Mouse (Mus musculus) neural tube, embryonic 15.5 days (tissue): ENCODE results near the gene Esam. TPM values are rescaled to one million over a fixed set of nuclear protein-coding genes. Genes with fewer than 3 reads are reported as not detected.
A peak's percentile ranks its signal among the peaks of the same experiment; 100 is the strongest.

ENCODE experiments used
- ATAC-seq: fragments of 200-750 bp; cut with Nextera tagmentation; 2 replicates; pipeline ENCODE4 v1.8.0; 2017; ENCODE audit warnings: mild to moderate bottlenecking, moderate TSS enrichment, moderate library complexity; ENCODE audit not compliant: low FRiP score
- H3K27ac ChIP-seq: fragments of 300-500 bp; sonication (generic); replicated peaks from 2 replicates; pipeline ENCODE4 v1.5.1; 2015; ENCODE audit warnings: mild to moderate bottlenecking, inconsistent platforms
- H3K27me3 ChIP-seq: fragments of 300-500 bp; sonication (generic); replicated peaks from 2 replicates; pipeline ENCODE4 v1.6.1; 2015; ENCODE audit warnings: inconsistent platforms
- H3K36me3 ChIP-seq: fragments of 300-500 bp; sonication (generic); 2 replicates; pipeline ENCODE4 v1.6.1; 2015; ENCODE audit warnings: inconsistent platforms
- H3K4me1 ChIP-seq: fragments of 300-500 bp; sonication (generic); 2 replicates; pipeline ENCODE4 v1.6.1; 2015; ENCODE audit warnings: inconsistent platforms
- H3K4me2 ChIP-seq: fragments of 300-500 bp; sonication (generic); 2 replicates; pipeline ENCODE4 v1.6.1; 2015; ENCODE audit warnings: inconsistent platforms, mild to moderate bottlenecking, moderate library complexity
- H3K4me3 ChIP-seq: fragments of 300-500 bp; sonication (generic); replicated peaks from 2 replicates; pipeline ENCODE4 v1.5.1; 2015; ENCODE audit warnings: mild to moderate bottlenecking, inconsistent platforms
- H3K9ac ChIP-seq: fragments of 300-500 bp; sonication (generic); replicated peaks from 2 replicates; pipeline ENCODE4 v1.6.1; 2015; ENCODE audit warnings: mild to moderate bottlenecking, inconsistent platforms
- H3K9me3 ChIP-seq: fragments of 300-500 bp; sonication (generic); replicated peaks from 2 replicates; pipeline ENCODE4 v1.6.1; 2016; ENCODE audit warnings: inconsistent platforms
- WGBS: fragments of 180-500 bp; shearing (Covaris S2); methylation state at CpG from one replicate; pipeline ENCODE4 v1.1.7; 2015; ENCODE audit warnings: mixed read lengths; 5-methylcytosine and 5-hydroxymethylcytosine counted together
- polyA plus RNA-seq: library from polyadenylated mRNA; unstranded; fragments of >200 nt; fragmentation: Nextera tagmentation; extraction: Ambion mirVana; gene quantifications from 2 replicates; pipeline ENCODE4 v1.2.1, GENCODE M21; 2015

The Esam gene
- polyA plus RNA-seq: 42.2 and 47.0 TPM in 2 replicates

GRCm38 (mm10) chr9:37527396-37528224 is at the start of gene Esam:
Gene Esam (plus strand): TSS chr9:37528078.
- no peak for ATAC-seq
- H3K27ac ChIP-seq: no peak within 1 kb of the TSS; the same call in 1 of the 2 replicates
- peaks cover 39% of the 10 kb centered on the region for H3K4me1 ChIP-seq
- peak within 1 kb of the TSS; percentile 20 for H3K4me3 ChIP-seq
- 6% methylated on average over 41 of the region's 41 CpGs for WGBS
- peak within 1 kb of the TSS; percentile 72 for H3K4me2 ChIP-seq
- peaks cover 17% of the 10 kb centered on the region for H3K36me3 ChIP-seq
- H3K27me3 ChIP-seq: peaks cover 61% of the 10 kb centered on the region
- H3K9me3 ChIP-seq: no peaks in the 10 kb centered on the region
- H3K9ac ChIP-seq: no peak within 1 kb of the TSS

- H3K36me3 ChIP-seq: no peaks in the 10 kb centered on the region
- H3K27me3 ChIP-seq: no peaks in the 10 kb centered on the region
- no peak overlapping the region for H3K9ac ChIP-seq
- H3K27ac ChIP-seq: no peak overlapping the region
- WGBS: 56% methylated on average over 5 of the region's 5 CpGs
- no peaks in the 10 kb centered on the region for H3K9me3 ChIP-seq
- no peak overlapping the region for H3K4me3 ChIP-seq
- ATAC-seq: no peak
- H3K4me2 ChIP-seq: no peak overlapping the region
- peaks cover 9% of the 10 kb centered on the region for H3K4me1 ChIP-seq
Measured at GRCm38 (mm10) chr9:37485146-37485545, 42.7 kb upstream of the Esam start.

- H3K9ac ChIP-seq: no peak overlapping the region
- no peak for ATAC-seq
- peak overlapping the region; percentile 95 for H3K4me3 ChIP-seq
- 35% methylated on average over 4 of the region's 4 CpGs for WGBS
- no peaks in the 10 kb centered on the region for H3K9me3 ChIP-seq
- H3K4me2 ChIP-seq: peak overlapping the region; percentile 93
- H3K27me3 ChIP-seq: no peaks in the 10 kb centered on the region
- H3K4me1 ChIP-seq: peaks cover 28% of the 10 kb centered on the region
- no peaks in the 10 kb centered on the region for H3K36me3 ChIP-seq
- peak overlapping the region; percentile 97 for H3K27ac ChIP-seq
Measured at GRCm38 (mm10) chr9:37488041-37488440, 39.8 kb upstream of the Esam start.

GRCm38 (mm10) chr9:37488611-37489396 is 39.1 kb upstream of the Esam start, which contains the start of gene Msantd2:
Gene Msantd2 (plus strand): TSS chr9:37489319.
- peak; percentile 98 for ATAC-seq

GRCm38 (mm10) chr9:37489446-37490120 is 38.3 kb upstream of the Esam start:
- under 1% methylated on average over 56 of the region's 75 CpGs for WGBS
- H3K9me3 ChIP-seq: no peaks in the 10 kb centered on the region
- peak overlapping the region; percentile 95 for H3K4me3 ChIP-seq
- ATAC-seq: peak; percentile 75
- peak overlapping the region; percentile 97 for H3K27ac ChIP-seq
- H3K4me1 ChIP-seq: peaks cover 28% of the 10 kb centered on the region
- H3K36me3 ChIP-seq: no peaks in the 10 kb centered on the region
- peak overlapping the region; percentile 91 for H3K9ac ChIP-seq
- H3K27me3 ChIP-seq: no peaks in the 10 kb centered on the region
- H3K4me2 ChIP-seq: peak overlapping the region; percentile 93

More at GRCm38 (mm10) chr9:37488611-37489396, 39.1 kb upstream of the Esam start, which contains the start of gene Msantd2:
- Histone ChIP-seq H3K4me1 (peaks cover 28% of the 10 kb centered on the region), H3K27ac (peak within 1 kb of the TSS; percentile 97), H3K36me3 (no peaks in the 10 kb centered on the region), H3K4me3 (peak within 1 kb of the TSS; percentile 95), H3K4me2 (peak within 1 kb of the TSS; percentile 93), H3K27me3 (no peaks in the 10 kb centered on the region), H3K9ac (peak within 1 kb of the TSS; percentile 91), H3K9me3 (no peaks in the 10 kb centered on the region)
- WGBS: under 1% methylated on average over 37 of the region's 44 CpGs

GRCm38 (mm10) chr9:37495761-37496160 is 32.1 kb upstream of the Esam start:
- no peak overlapping the region for H3K9ac ChIP-seq
- no peak overlapping the region for H3K27ac ChIP-seq
- WGBS: 74% methylated on average over 3 of the region's 3 CpGs
- peaks cover 12% of the 10 kb centered on the region for H3K4me1 ChIP-seq
- H3K4me2 ChIP-seq: no peak overlapping the region
- ATAC-seq: no peak
- H3K36me3 ChIP-seq: peaks cover 2% of the 10 kb centered on the region; the same call in 1 of the 2 replicates
- no peak overlapping the region for H3K4me3 ChIP-seq
- H3K27me3 ChIP-seq: no peaks in the 10 kb centered on the region
- no peaks in the 10 kb centered on the region for H3K9me3 ChIP-seq

GRCm38 (mm10) chr9:37496325-37496724 is 31.6 kb upstream of the Esam start:
- Histone ChIP-seq H3K36me3 (peaks cover 2% of the 10 kb centered on the region; the same call in 1 of the 2 replicates), H3K4me1 (peaks cover 7% of the 10 kb centered on the region), H3K4me2 (no peak overlapping the region), H3K4me3 (no peak overlapping the region), H3K9ac (no peak overlapping the region), H3K27ac (no peak overlapping the region), H3K27me3 (no peaks in the 10 kb centered on the region), H3K9me3 (no peaks in the 10 kb centered on the region)
- no peak for ATAC-seq

- 83% methylated on average over 3 of the region's 3 CpGs for WGBS
- no peak for ATAC-seq
Measured at GRCm38 (mm10) chr9:37500201-37500600, 27.7 kb upstream of the Esam start.

GRCm38 (mm10) chr9:37501170-37501569 is 26.7 kb upstream of the Esam start:
- Histone ChIP-seq H3K9me3 (no peaks in the 10 kb centered on the region), H3K4me1 (no peaks in the 10 kb centered on the region), H3K9ac (no peak overlapping the region), H3K27ac (no peak overlapping the region), H3K4me2 (no peak overlapping the region), H3K36me3 (no peaks in the 10 kb centered on the region), H3K4me3 (no peak overlapping the region), H3K27me3 (no peaks in the 10 kb centered on the region)
- 96% methylated on average over 1 of the region's 1 CpGs for WGBS
- ATAC-seq: no peak

More at GRCm38 (mm10) chr9:37500201-37500600, 27.7 kb upstream of the Esam start:
- H3K9me3 ChIP-seq: no peaks in the 10 kb centered on the region
- H3K4me1 ChIP-seq: no peaks in the 10 kb centered on the region
- H3K4me2 ChIP-seq: no peak overlapping the region
- no peak overlapping the region for H3K9ac ChIP-seq
- no peak overlapping the region for H3K27ac ChIP-seq
- no peaks in the 10 kb centered on the region for H3K27me3 ChIP-seq
- peaks cover 2% of the 10 kb centered on the region; the same call in 1 of the 2 replicates for H3K36me3 ChIP-seq
- no peak overlapping the region for H3K4me3 ChIP-seq

GRCm38 (mm10) chr9:37504348-37504747 is 23.5 kb upstream of the Esam start:
- Histone ChIP-seq H3K4me2 (no peak overlapping the region), H3K4me1 (no peaks in the 10 kb centered on the region), H3K9me3 (no peaks in the 10 kb centered on the region), H3K27ac (no peak overlapping the region), H3K4me3 (no peak overlapping the region), H3K36me3 (no peaks in the 10 kb centered on the region), H3K9ac (no peak overlapping the region), H3K27me3 (no peaks in the 10 kb centered on the region)
- no peak for ATAC-seq

- H3K36me3 ChIP-seq: no peaks in the 10 kb centered on the region
- no peak for ATAC-seq
Measured at GRCm38 (mm10) chr9:37506023-37506422, 21.9 kb upstream of the Esam start.

More at GRCm38 (mm10) chr9:37506023-37506422, 21.9 kb upstream of the Esam start:
- H3K27me3 ChIP-seq: no peaks in the 10 kb centered on the region
- H3K9ac ChIP-seq: no peak overlapping the region
- H3K4me2 ChIP-seq: no peak overlapping the region
- H3K4me1 ChIP-seq: no peaks in the 10 kb centered on the region
- no peak overlapping the region for H3K4me3 ChIP-seq
- no peaks in the 10 kb centered on the region for H3K9me3 ChIP-seq
- 85% methylated on average over 1 of the region's 1 CpGs for WGBS
- no peak overlapping the region for H3K27ac ChIP-seq
